Mouse (Mus musculus): ENCODE results near the gene Hdac7. TPM values are rescaled to one million over a fixed set of nuclear protein-coding genes. Genes with fewer than 3 reads are reported as not detected.
"Not testable (repeated sequence)": the region's sequence is repeated elsewhere in the genome, so short reads cannot be mapped to it uniquely, and the experiment has no call there.

Gene Hdac7
- polyA plus RNA-seq, 1 experiment from 2014 or later: 26.7 TPM

DNA sequence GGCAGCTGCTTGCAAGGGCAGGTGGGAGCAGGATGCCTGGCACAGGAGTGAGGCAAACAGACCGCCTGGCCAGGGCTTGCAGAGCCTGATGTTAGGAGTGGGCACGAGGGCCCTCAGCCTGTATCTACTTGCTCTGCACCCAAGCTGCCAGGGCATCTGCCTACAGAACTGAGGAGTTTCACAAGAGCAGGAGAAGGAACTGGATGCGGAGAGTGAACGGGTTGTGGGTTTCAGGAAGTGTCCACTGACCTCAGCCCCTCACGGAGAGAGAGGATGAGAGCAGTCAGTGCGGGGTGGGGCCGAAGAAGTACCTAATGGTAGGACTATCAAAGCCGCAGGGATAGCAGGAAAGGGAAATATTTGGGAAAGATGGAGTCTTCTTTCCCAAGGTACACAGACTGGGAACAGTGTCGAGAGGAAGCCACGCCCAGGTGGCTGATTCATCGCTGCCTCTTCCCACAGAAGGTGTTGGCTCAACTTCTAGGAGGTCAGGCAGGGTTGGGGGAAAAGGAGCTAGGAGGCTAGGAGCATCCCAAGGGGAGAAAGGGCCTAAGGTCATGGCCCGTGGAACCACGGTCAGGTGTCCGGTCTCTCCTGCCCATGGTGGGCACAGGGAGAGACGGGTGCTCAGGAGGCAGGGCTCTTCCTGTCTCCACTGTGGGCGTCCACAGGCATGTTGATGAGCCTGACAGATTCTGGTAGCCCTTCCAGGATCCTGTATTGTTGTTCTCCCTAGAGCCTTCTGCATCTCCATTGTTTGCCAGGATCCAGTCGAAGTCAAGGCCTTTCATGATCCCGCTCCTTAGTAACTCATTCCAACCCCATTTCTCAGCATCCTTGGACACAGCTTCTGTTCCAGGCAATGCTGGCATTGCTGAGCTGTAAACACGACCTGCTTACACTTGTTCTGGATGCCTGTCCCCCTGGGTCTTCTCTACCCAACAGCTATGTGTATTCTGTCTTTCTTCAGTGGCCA lies 27.0 kb upstream of the Hdac7 start:
- WGBS: 83% methylated on average over 19 of the region's 19 CpGs

DNA sequence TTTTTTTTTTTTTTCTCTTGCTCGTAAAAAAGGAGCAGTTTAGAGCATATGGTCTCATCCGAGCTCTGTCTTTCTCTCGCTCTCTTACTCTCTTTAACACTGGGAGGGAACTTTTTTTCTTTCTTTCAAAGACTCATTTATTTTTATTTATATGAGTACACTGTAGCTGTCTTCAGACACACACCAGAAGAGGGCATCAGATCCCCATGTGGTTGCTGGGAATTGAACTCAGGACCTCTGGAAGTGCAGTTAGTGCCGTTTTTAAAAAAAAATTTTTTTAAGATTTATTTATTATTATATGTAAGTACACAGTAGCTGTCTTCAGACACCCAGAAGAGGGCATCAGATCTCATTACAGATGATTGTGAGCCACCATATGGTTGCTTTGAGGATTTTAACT lies 25.8 kb upstream of the Hdac7 start:
- not testable (repeated sequence) for H3K4me3 ChIP-seq; H3K36me3 ChIP-seq; H3K27me3 ChIP-seq; H3K9ac ChIP-seq; H3K4me2 ChIP-seq (replicated peaks); H3K27ac ChIP-seq; H3K4me1 ChIP-seq; H3K9me3 ChIP-seq (replicated peaks); ATAC-seq (ENCODE audit: low FRiP score)
- 82% methylated on average over 4 of the region's 4 CpGs for WGBS

More for the DNA sequence above, 27.0 kb upstream of the Hdac7 start:
- H3K4me2 ChIP-seq (replicated peaks): no peak overlapping the region
- 0 out of 2 replicates have a peak, but pooled peaks cover 6% of the 10 kb centered on the region for H3K9me3 ChIP-seq (replicated peaks)
- H3K27ac ChIP-seq: no peak overlapping the region
- H3K4me3 ChIP-seq: no peak overlapping the region
- no peaks in the 10 kb centered on the region for H3K27me3 ChIP-seq
- no peak overlapping the region for H3K9ac ChIP-seq
- ATAC-seq (ENCODE audit: low FRiP score): no peak
- H3K36me3 ChIP-seq: no peaks in the 10 kb centered on the region
- H3K4me1 ChIP-seq: no peaks in the 10 kb centered on the region

DNA sequence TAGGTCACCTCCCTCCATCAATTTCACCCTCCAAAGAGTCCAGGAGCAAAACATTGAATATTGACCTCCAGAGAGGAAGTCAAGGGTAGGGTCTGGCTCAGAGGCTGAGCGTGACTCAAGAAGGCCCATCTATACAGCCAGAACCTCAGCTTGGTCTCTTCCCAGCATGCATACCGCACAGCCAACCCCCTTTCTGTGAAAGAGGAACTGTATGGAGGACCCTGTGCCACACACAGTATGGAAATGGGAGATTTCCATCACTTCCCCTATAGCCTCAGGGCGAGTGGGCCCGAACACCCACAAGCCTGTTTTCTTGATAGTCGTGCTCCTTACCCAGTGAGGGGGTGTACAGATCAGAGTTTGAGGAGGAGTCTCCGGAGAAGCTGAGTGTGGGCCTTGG lies 24.7 kb upstream of the Hdac7 start:
- 86% methylated on average over 6 of the region's 6 CpGs for WGBS
- H3K4me2 ChIP-seq (replicated peaks): no peak overlapping the region
- no peaks in the 10 kb centered on the region for H3K27me3 ChIP-seq
- H3K9me3 ChIP-seq (replicated peaks): 0 out of 2 replicates have a peak, but pooled peaks cover 6% of the 10 kb centered on the region
- H3K9ac ChIP-seq: no peak overlapping the region
- H3K36me3 ChIP-seq: no peaks in the 10 kb centered on the region
- no peak overlapping the region for H3K4me3 ChIP-seq
- no peak for ATAC-seq (ENCODE audit: low FRiP score)
- H3K27ac ChIP-seq: no peak overlapping the region
- peaks cover 3% of the 10 kb centered on the region; the same call in 1 of the 2 replicates for H3K4me1 ChIP-seq

DNA sequence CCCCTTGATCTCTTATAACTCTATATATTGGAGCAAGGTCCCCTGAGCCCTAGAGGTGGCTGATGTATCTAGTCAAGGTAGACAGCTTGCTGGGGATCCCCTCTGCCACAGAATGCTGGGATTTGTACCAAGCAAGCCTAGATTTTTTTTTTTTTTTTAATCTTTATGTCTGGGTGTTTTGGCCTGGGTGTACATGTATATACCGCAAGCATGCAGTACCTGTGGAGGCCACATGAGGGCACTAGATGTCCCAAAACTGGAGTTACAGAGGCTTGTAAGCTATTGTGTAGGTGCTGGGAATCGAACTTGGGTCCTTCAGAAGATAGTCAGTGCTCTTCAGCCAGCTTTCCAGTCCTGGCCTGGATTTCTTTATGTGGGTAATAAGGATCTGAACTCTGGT lies 21.7 kb upstream of the Hdac7 start:
- H3K9ac ChIP-seq: no peak overlapping the region
- 0 out of 2 replicates have a peak, but pooled peaks cover 6% of the 10 kb centered on the region for H3K9me3 ChIP-seq (replicated peaks)
- H3K36me3 ChIP-seq: no peaks in the 10 kb centered on the region
- no peaks in the 10 kb centered on the region; the same call in 1 of the 2 replicates for H3K27me3 ChIP-seq
- peaks cover 3% of the 10 kb centered on the region; the same call in 1 of the 2 replicates for H3K4me1 ChIP-seq
- WGBS: 98% methylated on average over 2 of the region's 2 CpGs
- H3K27ac ChIP-seq: no peak overlapping the region
- no peak overlapping the region for H3K4me3 ChIP-seq
- no peak for ATAC-seq (ENCODE audit: low FRiP score)
- no peak overlapping the region for H3K4me2 ChIP-seq (replicated peaks)

DNA sequence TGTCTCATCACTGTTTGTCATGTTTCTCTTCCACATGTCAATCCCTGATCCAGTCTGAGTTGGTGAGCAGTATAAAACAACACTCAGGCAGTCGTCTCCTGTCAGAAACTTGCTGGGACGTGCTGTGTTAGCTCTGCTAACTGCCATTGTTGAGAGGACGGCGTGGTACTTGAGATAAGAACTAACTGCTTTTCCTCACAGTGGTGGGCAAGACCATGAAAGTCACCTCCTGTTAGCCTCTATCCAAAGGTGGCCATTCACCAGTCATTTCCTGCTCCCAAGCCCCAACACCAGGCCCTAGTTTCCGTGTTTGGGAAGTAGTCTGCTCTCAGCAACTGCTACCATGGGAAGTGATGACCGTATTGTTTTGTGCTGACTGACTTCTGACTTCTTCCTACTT lies 20.9 kb upstream of the Hdac7 start:
- H3K9me3 ChIP-seq (replicated peaks): 0 out of 2 replicates have a peak, but pooled peaks cover 6% of the 10 kb centered on the region

DNA sequence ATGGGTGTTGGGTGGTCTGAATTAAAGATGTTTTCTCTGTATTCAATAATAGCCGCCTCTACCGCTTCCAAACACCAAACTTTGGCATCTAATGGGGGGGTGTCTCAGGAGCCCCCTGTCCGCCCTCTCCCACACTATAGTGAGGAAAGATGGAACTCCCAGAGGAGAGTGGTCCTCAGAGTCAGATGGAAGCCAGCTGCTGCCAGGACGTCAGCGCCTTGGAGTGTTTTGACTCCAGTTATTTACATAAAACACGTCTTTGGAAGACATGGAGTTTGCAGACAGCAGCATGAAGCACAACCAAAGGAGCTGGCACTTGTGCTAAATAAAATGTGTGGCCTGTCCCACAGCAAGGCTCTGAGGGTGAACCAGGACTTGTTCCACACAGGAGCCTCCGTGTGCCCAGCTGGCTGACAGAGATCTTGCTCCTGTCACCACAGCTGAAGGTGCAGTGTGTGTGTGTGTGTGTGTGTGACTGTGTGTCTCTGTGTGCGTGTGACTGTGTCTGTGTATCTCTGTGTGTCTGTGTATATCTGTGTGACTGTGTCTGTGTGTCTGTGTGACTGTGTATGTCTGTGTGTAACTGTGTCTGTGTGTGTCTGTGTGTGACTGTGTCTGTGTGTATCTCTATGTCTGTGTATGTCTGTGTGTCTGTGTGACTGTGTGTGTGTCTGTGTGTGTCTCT lies 20.2 kb upstream of the Hdac7 start:
- no peak overlapping the region for H3K27ac ChIP-seq
- WGBS: 64% methylated on average over 8 of the region's 8 CpGs
- no peak for ATAC-seq (ENCODE audit: low FRiP score)

More for the DNA sequence above, 20.9 kb upstream of the Hdac7 start:
- no peak overlapping the region for H3K27ac ChIP-seq
- no peak overlapping the region for H3K9ac ChIP-seq
- H3K27me3 ChIP-seq: no peaks in the 10 kb centered on the region; the same call in 1 of the 2 replicates
- ATAC-seq (ENCODE audit: low FRiP score): no peak
- H3K4me1 ChIP-seq: peaks cover 3% of the 10 kb centered on the region; the same call in 1 of the 2 replicates
- 82% methylated on average over 6 of the region's 6 CpGs for WGBS
- H3K36me3 ChIP-seq: no peaks in the 10 kb centered on the region
- no peak overlapping the region for H3K4me2 ChIP-seq (replicated peaks)
- no peak overlapping the region for H3K4me3 ChIP-seq

DNA sequence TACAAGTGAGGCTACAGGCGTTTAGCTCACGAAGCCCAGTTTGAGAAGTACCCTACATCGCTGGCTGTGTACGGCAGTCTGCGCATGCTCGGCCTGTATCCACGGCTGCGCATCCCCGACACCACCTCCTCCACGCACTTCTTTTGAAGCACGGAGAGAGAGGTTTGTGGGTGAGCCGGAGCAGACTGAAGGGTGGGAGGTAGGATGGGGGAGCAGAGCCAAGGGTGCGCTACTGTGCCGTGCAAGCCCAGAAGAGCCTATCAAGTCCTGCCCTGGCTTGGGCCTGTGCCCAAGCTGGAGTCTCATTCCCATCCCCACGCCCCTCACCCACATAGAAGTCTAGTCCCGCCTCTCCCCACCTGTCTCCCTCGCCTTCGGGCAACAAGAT lies 19.2 kb upstream of the Hdac7 start:
- H3K4me3 ChIP-seq: no peak overlapping the region
- H3K27ac ChIP-seq: no peak overlapping the region
- WGBS: 82% methylated on average over 18 of the region's 18 CpGs
- no peak for ATAC-seq (ENCODE audit: low FRiP score)
- H3K4me1 ChIP-seq: peaks cover 3% of the 10 kb centered on the region; the same call in 1 of the 2 replicates
- no peak overlapping the region for H3K9ac ChIP-seq
- H3K27me3 ChIP-seq: no peaks in the 10 kb centered on the region; the same call in 1 of the 2 replicates
- H3K4me2 ChIP-seq (replicated peaks): no peak overlapping the region
- no peaks in the 10 kb centered on the region for H3K36me3 ChIP-seq
- 0 out of 2 replicates have a peak, but pooled peaks cover 6% of the 10 kb centered on the region for H3K9me3 ChIP-seq (replicated peaks)

More for the DNA sequence above, 20.2 kb upstream of the Hdac7 start:
- Histone ChIP-seq H3K9me3 (replicated peaks) (0 out of 2 replicates have a peak, but pooled peaks cover 6% of the 10 kb centered on the region), H3K4me2 (replicated peaks) (no peak overlapping the region), H3K27me3 (no peaks in the 10 kb centered on the region; the same call in 1 of the 2 replicates), H3K36me3 (no peaks in the 10 kb centered on the region), H3K9ac (no peak overlapping the region), H3K4me1 (peaks cover 3% of the 10 kb centered on the region; the same call in 1 of the 2 replicates), H3K4me3 (no peak overlapping the region)

DNA sequence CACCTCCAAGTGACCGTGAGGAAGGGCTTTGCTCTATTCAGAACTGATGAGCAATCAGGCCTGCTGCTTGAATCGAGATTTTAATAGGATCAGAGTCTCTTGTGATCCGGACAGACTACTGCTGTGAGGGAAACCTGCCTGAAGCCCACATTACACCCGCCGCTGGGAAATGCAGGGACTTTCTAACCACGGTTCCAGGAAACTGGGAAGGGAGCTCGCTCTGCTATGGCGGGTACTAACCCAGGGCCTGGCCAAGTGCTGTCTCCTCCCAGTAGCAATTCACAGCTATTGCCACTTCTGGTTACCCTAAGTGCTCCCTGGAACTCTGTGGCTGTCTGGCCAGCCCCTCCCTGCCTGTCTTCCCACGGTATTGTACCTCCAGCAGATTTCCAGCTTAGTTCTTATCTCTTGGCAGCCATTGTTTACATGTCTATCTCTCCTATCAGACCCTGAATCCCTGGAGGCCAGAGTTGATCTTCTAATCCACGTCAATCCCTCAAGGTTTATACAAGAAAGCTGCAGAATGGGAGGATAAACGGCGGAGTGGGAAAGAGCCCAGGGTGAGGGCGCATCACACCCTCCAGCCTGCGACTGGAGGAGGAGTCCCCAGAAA lies 18.7 kb upstream of the Hdac7 start:
- Histone ChIP-seq H3K27ac (no peak overlapping the region), H3K27me3 (no peaks in the 10 kb centered on the region; the same call in 1 of the 2 replicates), H3K36me3 (no peaks in the 10 kb centered on the region), H3K4me2 (replicated peaks) (no peak overlapping the region), H3K4me3 (no peak overlapping the region), H3K4me1 (peaks cover 3% of the 10 kb centered on the region; the same call in 1 of the 2 replicates), H3K9ac (no peak overlapping the region), H3K9me3 (replicated peaks) (0 out of 2 replicates have a peak, but pooled peaks cover 6% of the 10 kb centered on the region)
- no peak for ATAC-seq (ENCODE audit: low FRiP score)
- WGBS: 61% methylated on average over 14 of the region's 14 CpGs

DNA sequence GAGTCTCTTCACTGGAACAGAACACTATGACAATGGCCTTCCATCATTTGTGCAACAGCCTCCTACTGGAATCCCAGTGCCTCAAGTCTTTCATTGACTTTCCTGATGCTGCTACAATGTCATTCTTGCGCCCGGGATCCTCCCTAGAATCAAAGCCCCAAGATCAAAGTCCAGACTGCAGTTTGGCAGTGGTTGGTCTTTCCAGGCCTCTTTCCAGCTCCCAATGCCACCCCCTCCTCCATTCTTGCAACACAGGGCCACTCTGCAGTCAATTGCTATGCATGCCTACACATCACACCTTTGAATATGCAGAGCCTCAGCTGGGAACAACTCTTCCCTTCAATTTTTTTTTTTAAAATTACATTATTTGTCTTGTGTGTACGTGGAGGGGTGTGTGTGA lies 16.1 kb upstream of the Hdac7 start:
- H3K27me3 ChIP-seq: no peaks in the 10 kb centered on the region; the same call in 1 of the 2 replicates
- H3K4me3 ChIP-seq: no peak overlapping the region
- peaks cover 3% of the 10 kb centered on the region; the same call in 1 of the 2 replicates for H3K4me1 ChIP-seq
- no peak overlapping the region for H3K27ac ChIP-seq
- H3K4me2 ChIP-seq (replicated peaks): no peak overlapping the region
- H3K36me3 ChIP-seq: no peaks in the 10 kb centered on the region
- ATAC-seq (ENCODE audit: low FRiP score): no peak
- 76% methylated on average over 3 of the region's 3 CpGs for WGBS
- H3K9ac ChIP-seq: no peak overlapping the region
- H3K9me3 ChIP-seq (replicated peaks): no peaks in the 10 kb centered on the region

DNA sequence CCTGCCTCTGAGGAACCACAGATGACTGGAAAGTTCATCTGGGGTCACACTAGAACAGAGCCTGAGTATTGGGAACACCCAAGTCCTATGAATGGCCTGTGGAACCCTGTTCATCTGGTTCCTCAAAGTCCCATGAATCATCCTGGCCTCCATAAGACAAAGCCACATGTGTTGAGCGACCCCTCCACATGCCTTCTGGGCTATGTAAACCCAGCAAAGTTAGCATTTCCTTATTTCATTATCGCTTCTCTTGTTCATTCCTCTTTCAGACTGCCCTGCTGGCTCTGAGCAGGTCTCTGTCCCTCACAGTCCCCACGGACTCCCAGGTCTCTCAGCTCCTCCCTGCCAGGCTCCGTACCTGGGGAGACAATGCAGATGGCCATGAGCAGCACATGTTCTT lies 14.1 kb upstream of the Hdac7 start:
- H3K4me3 ChIP-seq: no peak overlapping the region
- ATAC-seq (ENCODE audit: low FRiP score): no peak
- no peak overlapping the region for H3K4me2 ChIP-seq (replicated peaks)
- WGBS: 82% methylated on average over 4 of the region's 4 CpGs
- no peaks in the 10 kb centered on the region for H3K27me3 ChIP-seq
- H3K9ac ChIP-seq: no peak overlapping the region
- H3K9me3 ChIP-seq (replicated peaks): no peaks in the 10 kb centered on the region
- H3K36me3 ChIP-seq: no peaks in the 10 kb centered on the region
- H3K27ac ChIP-seq: no peak overlapping the region
- H3K4me1 ChIP-seq: no peaks in the 10 kb centered on the region

DNA sequence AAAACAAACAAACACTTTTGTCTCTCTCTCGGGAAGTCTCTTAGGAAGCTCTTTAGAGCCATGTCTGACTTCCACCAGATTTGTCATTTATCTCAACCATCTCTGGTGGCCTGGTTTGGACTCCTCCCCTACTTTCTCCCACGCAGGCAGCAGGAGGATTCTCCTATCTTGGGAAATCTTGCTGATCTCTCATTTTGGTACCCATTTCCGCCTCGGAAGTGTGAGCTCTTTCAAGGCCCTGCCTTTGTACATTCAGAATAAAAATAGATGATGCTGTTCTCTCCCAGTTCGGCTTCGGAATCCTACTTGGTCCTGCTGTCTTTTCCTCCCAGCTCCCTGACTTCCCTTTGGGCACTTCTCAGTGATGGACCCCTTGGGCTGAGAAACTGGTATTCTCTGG lies 10.2 kb upstream of the Hdac7 start:
- no peak overlapping the region for H3K4me2 ChIP-seq (replicated peaks)
- no peaks in the 10 kb centered on the region for H3K4me1 ChIP-seq
- H3K36me3 ChIP-seq: no peaks in the 10 kb centered on the region
- H3K9me3 ChIP-seq (replicated peaks): no peaks in the 10 kb centered on the region
- WGBS: 67% methylated on average over 6 of the region's 6 CpGs
- H3K27me3 ChIP-seq: no peaks in the 10 kb centered on the region
- H3K4me3 ChIP-seq: no peak overlapping the region
- H3K9ac ChIP-seq: no peak overlapping the region
- no peak overlapping the region for H3K27ac ChIP-seq
- ATAC-seq (ENCODE audit: low FRiP score): no peak

DNA sequence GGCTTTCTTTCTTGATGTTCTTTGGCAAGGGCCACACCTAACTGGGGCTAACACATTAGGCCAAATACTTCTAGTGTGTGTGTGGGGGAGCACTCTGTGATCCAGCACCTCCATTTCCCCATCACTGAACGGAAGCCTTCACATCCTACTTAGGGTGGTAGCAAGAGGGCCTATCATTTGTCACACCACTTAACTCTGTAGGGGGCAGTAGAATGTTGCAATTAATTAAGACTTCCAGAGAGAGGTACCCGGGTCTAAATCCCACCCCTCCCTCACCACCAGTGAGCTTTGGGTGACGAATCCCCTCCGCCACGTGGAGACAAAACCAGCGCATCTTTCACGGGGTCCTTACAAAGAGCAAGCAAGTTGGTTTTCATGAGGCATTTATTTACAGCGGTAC lies 9.8 kb upstream of the Hdac7 start:
- Histone ChIP-seq H3K4me2 (replicated peaks) (no peak overlapping the region), H3K4me3 (no peak overlapping the region), H3K9me3 (replicated peaks) (no peaks in the 10 kb centered on the region), H3K9ac (no peak overlapping the region), H3K36me3 (no peaks in the 10 kb centered on the region), H3K27me3 (no peaks in the 10 kb centered on the region), H3K4me1 (no peaks in the 10 kb centered on the region; the same call in 1 of the 2 replicates), H3K27ac (no peak overlapping the region)
- ATAC-seq (ENCODE audit: low FRiP score): no peak
- WGBS: 52% methylated on average over 8 of the region's 8 CpGs
